Mouse (Mus musculus) ovary, adult 10 weeks (tissue): ENCODE measurements around the gene Cd300lf. TPM values are rescaled to one million over a fixed set of nuclear protein-coding genes. Genes with fewer than 3 reads are reported as not detected.

Experiments
- polyA plus RNA-seq: library from polyadenylated mRNA; stranded (reverse); fragments of 350-450 nt; fragmentation: Illumina TruSeq; extraction: RNeasy Lipid Tissue Mini Kit (QIAGEN cat#74804); gene quantifications from one replicate; pipeline ENCODE4 v1.2.3, GENCODE M21; 2014

Gene Cd300lf
- 0.48 TPM for polyA plus RNA-seq

DNA sequence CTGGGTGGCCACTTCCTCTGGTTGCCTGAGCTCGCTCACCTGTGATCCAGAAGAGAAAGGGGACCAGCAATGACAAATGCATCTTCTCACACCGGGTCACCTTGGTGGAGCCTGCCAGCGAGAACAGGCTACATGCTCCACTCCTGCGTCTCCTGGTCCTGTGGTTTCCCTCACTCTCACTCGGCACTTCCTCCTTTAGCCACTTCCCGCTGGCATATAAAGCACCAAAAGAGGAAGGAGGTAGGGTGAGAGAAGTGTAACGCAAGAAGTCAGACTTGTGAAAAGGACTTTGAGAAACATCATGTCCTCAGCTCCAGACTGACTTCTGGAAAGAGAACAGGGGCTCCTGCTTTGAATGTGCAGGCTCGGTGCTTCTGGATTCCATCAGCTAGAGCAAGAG lies at the start of gene Cd300lf:
Cd300lf (minus strand) TSS at position 193 of the 400 bp plus-strand sequence.

DNA sequence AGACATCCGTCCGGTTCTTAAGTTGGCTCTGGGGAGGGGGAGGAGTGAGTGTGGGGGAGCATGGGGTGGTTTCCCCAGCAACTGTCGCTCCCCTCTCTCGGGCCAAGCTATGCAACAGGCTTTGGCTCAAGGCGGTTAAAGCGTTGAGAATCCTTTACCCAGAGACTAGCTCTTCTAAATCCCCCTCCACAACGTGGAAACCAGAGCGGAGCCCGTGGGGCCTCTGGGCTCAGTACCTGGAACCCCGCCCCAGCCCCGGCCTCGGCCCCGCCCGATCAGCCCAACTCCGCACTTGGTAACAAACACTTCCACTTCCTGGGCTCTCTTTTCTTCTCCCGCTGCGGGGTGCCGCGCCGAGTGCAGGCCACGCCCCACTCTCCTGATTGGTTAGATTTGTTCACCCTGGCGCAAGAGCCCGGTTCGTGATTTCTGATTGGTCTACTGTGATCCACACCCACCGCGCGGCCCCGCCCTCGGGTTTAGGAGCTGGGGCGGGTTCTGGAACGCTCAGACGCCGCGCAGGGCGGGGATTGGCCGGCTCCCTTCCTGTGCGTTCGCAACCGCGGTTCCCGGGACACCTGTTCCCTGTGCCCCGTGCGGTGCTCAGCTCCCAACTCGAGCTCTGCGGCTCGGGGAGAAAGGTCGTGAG lies 29.2 kb upstream of the Cd300lf start, which contains the start of gene Slc9a3r1:
Slc9a3r1 (plus strand) TSS at position 510 of the 649 bp plus-strand sequence.

DNA sequence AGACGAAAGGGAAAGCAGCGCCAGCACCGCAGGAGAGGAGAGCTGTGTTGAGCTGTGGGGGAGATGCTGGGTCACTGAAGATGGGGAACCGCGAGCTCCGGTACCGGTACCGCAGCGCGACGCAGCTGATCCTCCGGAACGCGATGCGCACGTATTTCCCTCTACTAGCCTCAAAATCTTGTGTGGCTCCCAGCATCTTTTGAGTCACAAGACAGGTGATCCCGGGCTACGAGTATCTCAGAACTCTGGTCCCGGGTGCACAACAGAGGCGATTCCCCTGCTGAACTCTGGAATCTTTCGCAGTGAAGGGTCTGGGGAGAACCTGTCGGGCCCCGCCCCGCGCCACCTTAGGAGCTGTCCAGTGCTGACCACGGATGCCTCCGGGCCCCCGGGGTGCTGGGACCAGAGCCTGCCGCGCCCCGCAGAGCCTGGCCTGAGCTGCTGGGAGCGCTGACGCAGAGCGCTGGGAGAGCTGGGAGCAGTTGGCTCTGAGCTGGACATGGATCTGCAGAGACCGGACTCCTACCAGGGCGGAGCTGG lies 42.4 kb downstream of the Cd300lf start, which contains the start of gene Rab37:
Rab37 (plus strand) TSS at position 70 of the 540 bp plus-strand sequence.

Other genes starting within 250 kb of the Cd300lf start
- 9.1 TPM for gene Cd300a, start 244.0 kb downstream of the Cd300lf start, polyA plus RNA-seq
- 2.9 TPM for gene Cd300lb, start 199.6 kb downstream of the Cd300lf start, polyA plus RNA-seq
- gene Cd300c, start 164.8 kb downstream of the Cd300lf start, polyA plus RNA-seq = not detected
- gene Cd300ld, start 144.1 kb downstream of the Cd300lf start, polyA plus RNA-seq = 4.2 TPM
- gene Cd300c2, start 132.1 kb downstream of the Cd300lf start, polyA plus RNA-seq = 3.0 TPM
- gene Cd300ld2, start 117.8 kb downstream of the Cd300lf start, polyA plus RNA-seq = not detected
- gene Cd300ld4, start 107.0 kb downstream of the Cd300lf start, polyA plus RNA-seq = not detected
- 4.1 TPM for gene Cd300ld5, start 96.2 kb downstream of the Cd300lf start, polyA plus RNA-seq
- gene Cd300ld3, start 85.6 kb downstream of the Cd300lf start, polyA plus RNA-seq = 4.1 TPM
- 0.63 TPM for gene Cd300e, start 71.8 kb downstream of the Cd300lf start, polyA plus RNA-seq
- gene Rab37, start 42.6 kb downstream of the Cd300lf start, polyA plus RNA-seq = 0.60 TPM
- 8.0 TPM for gene Slc9a3r1, start 29.3 kb upstream of the Cd300lf start, polyA plus RNA-seq
- gene Tmem104, start 53.5 kb upstream of the Cd300lf start, polyA plus RNA-seq = 0.71 TPM
- 0.74 TPM for gene Nat9, start 53.9 kb upstream of the Cd300lf start, polyA plus RNA-seq
- gene Grin2c, start 133.3 kb upstream of the Cd300lf start, polyA plus RNA-seq = not detected
- gene Fdxr, start 143.1 kb upstream of the Cd300lf start, polyA plus RNA-seq = 11.9 TPM
- 13.5 TPM for gene Fads6, start 163.7 kb upstream of the Cd300lf start, polyA plus RNA-seq
- gene Otop2, start 173.2 kb upstream of the Cd300lf start, polyA plus RNA-seq = not detected
- 0.60 TPM for gene Ush1g, start 188.0 kb upstream of the Cd300lf start, polyA plus RNA-seq
- not detected for gene Otop3, start 200.7 kb upstream of the Cd300lf start, polyA plus RNA-seq
- 1.3 TPM for gene Hid1, start 233.8 kb upstream of the Cd300lf start, polyA plus RNA-seq
- 0.46 TPM for gene Cdr2l, start 247.9 kb upstream of the Cd300lf start, polyA plus RNA-seq